Mouse (Mus musculus) adrenal gland, postnatal 10 days (tissue): ENCODE results near the gene Olfr1279. TPM values are rescaled to one million over a fixed set of nuclear protein-coding genes. Genes with fewer than 3 reads are reported as not detected.
"Not testable (repeated sequence)": the region's sequence is repeated elsewhere in the genome, so short reads cannot be mapped to it uniquely, and the experiment has no call there.

ENCODE experiments used
- DNase-seq: peaks from one replicate; pipeline ENCODE4 v3.0.0; 2021; ENCODE audit warnings: mixed read lengths
- long read RNA-seq, 2 experiments: library from polyadenylated mRNA; stranded (forward); transcript quantifications; one replicate each; pipeline ENCODE4 v2.0.0; 2021
- total RNA-seq, 2 experiments: library from RNA; stranded (reverse); gene quantifications; 2 replicates each; pipeline ENCODE4 v1.2.3; 2021

Gene Olfr1279
- total RNA-seq: not detected
- long read RNA-seq, experiment 1: 0 reads
- long read RNA-seq, experiment 2: 0 reads

DNA sequence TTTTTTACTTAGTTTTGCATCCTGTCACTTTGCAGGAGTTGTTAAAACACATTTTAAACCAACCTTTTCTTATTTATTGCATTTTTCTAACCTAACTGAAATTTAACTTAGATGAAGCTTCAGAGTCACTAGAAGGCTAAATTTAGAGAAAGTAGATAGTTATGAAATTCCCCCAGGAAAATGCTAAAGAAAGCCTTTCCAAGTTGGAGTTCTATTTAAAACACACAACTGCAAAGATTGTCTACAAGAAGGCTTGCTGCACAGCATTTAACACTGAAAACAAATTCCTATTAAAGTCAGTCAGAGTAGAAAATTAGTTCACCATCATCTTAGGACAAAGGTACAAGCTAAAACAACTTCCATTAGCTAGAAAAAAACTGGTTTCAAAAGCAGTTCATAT lies at the start of gene Olfr1279:
Gene Olfr1279, plus strand, starts transcription at position 262 of the 400 bp plus-strand sequence.
- no peak for DNase-seq

DNA sequence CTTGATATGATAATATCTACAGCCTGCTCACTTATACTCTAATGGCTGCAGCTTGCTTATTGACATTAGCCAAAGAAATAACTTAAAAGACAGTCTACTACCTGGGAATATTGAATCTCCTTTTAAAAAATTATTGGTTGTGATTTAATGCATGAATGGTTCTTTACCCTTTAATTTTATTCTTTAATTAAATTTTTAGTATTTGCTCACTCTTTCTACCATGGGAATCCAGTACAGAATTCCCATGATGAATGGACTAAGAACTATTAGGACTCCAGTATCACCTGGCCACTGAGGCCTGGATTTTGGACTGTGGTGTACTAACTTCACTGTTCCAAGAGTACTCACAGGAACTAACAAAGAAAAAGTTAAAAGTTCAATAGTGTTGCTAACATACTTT lies 46.2 kb upstream of the Olfr1279 start, which contains the start of gene Olfr1276:
Gene Olfr1276, plus strand, starts transcription at position 301 of the 400 bp plus-strand sequence.
- DNase-seq: no peak

DNA sequence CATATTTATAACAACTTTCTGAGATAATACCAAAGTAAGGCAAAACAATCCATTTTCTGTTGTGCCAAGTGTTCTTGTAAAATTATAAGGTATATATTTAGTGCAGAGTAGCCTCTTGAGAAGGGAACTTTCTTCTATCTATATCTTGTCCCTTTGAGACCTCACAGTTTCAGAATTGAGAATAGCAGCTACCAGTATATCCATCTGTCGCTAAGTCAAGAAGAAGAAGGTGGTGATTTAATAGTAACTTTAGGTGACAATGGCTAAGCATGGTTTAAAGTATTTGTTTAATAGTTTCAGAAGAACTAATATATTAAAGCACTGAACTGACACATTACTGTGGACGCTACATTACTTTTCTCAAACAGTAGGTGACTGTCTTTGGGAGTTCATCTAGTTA lies 26.4 kb upstream of the Olfr1279 start, which contains the start of gene Olfr1277:
Gene Olfr1277, minus strand, starts transcription at position 101 of the 400 bp plus-strand sequence.
- no peak for DNase-seq

- no peak for DNase-seq
Measured at GRCm38 (mm10) chr2:111289836-111290235, 10.6 kb upstream of the Olfr1279 start, which contains the start of gene Olfr1278. Olfr1278 (plus strand) TSS chr2:111290136.

- DNase-seq: no peak
Measured at GRCm38 (mm10) chr2:111298541-111298940, 1.9 kb upstream of the Olfr1279 start.

GRCm38 (mm10) chr2:111313717-111314116 lies 13.3 kb downstream of the Olfr1279 start, which contains the start of gene Olfr1280:
Olfr1280 (plus strand) TSS chr2:111314017.
- DNase-seq: no peak

GRCm38 (mm10) chr2:111326220-111326619 lies 25.8 kb downstream of the Olfr1279 start, which contains the start of gene Olfr1281:
Olfr1281 (plus strand) TSS chr2:111326520.
- DNase-seq: no peak

- not testable (repeated sequence) for DNase-seq
Measured at GRCm38 (mm10) chr2:111333721-111334120, 33.3 kb downstream of the Olfr1279 start.

- DNase-seq: no peak
Measured at GRCm38 (mm10) chr2:111335976-111336375, 35.5 kb downstream of the Olfr1279 start, which contains the start of gene Olfr1282. Olfr1282 (minus strand) TSS chr2:111336076.

Other genes with a start within 250 kb of the Olfr1279 start
- not detected for gene Gm13941, start 194.7 kb upstream of the Olfr1279 start, total RNA-seq
- gene Gm15130, start 147.7 kb upstream of the Olfr1279 start, total RNA-seq: not detected
- not detected for gene 4930430A15Rik, start 71.0 kb upstream of the Olfr1279 start, total RNA-seq
- gene Olfr1275, start 65.3 kb upstream of the Olfr1279 start, total RNA-seq: not detected
- gene Olfr1276, start 46.1 kb upstream of the Olfr1279 start, total RNA-seq: not detected
- not detected for gene Olfr1277, start 26.5 kb upstream of the Olfr1279 start, total RNA-seq
- gene Olfr1278, start 10.5 kb upstream of the Olfr1279 start, total RNA-seq: not detected
- gene Olfr1280, start 13.4 kb downstream of the Olfr1279 start, total RNA-seq: not detected
- gene Olfr1281, start 25.9 kb downstream of the Olfr1279 start, total RNA-seq: not detected
- gene Olfr1282, start 35.4 kb downstream of the Olfr1279 start, total RNA-seq: not detected
- gene Olfr1283, start 66.2 kb downstream of the Olfr1279 start, total RNA-seq: not detected
- not detected for gene Olfr1284, start 74.9 kb downstream of the Olfr1279 start, total RNA-seq
- not detected for gene Olfr1286, start 122.5 kb downstream of the Olfr1279 start, total RNA-seq
- gene Olfr1287, start 148.5 kb downstream of the Olfr1279 start, total RNA-seq: not detected
- gene Olfr1288, start 173.5 kb downstream of the Olfr1279 start, total RNA-seq: not detected
- gene Olfr1289, start 180.2 kb downstream of the Olfr1279 start, total RNA-seq: not detected
- not detected for gene Olfr1290, start 193.2 kb downstream of the Olfr1279 start, total RNA-seq
- not detected for gene Olfr1291-ps1, start 196.5 kb downstream of the Olfr1279 start, total RNA-seq
- not detected for gene Olfr1293-ps, start 224.6 kb downstream of the Olfr1279 start, total RNA-seq
- gene Olfr1294, start 239.7 kb downstream of the Olfr1279 start, total RNA-seq: not detected